23 mouse cellular contexts compared by ENCODE assay signal in genomic region chr2:121477491-121478266, GRCm38 (mm10). TPM values are rescaled to one million over a fixed set of nuclear protein-coding genes. Genes with fewer than 3 reads are reported as not detected.
"Had no signal": no experiment of that assay in that cellular context is flagged by ENCODE, and none has a peak within 500 bp of the region (broad histone marks: within the 10 kb centered on the region; RNA-seq: fewer than 3 reads in every experiment).

No protein-coding gene starts in this region.

- H3K4me3 ChIP-seq: heart, embryonic 10.5 days; heart, embryonic 12.5 days; hindbrain, embryonic 10.5 days; hindbrain, embryonic 12.5 days; intestine, embryonic 15.5 days; layer of hippocampus, adult 2 months; left cerebral cortex, adult 2 months; limb, embryonic 13.5 days; limb, embryonic 15.5 days; liver, embryonic 12.5 days had no signal

- H3K9me3 ChIP-seq: heart, embryonic 10.5 days; heart, embryonic 12.5 days; hindbrain, embryonic 10.5 days; hindbrain, embryonic 12.5 days; intestine, embryonic 15.5 days; limb, embryonic 13.5 days; limb, embryonic 15.5 days; liver, embryonic 12.5 days had no signal

- H3K4me1 ChIP-seq: heart, embryonic 10.5 days; hindbrain, embryonic 12.5 days; intestine, embryonic 15.5 days had no signal

- H3K27ac ChIP-seq: heart, embryonic 10.5 days; hindbrain, embryonic 10.5 days; hindbrain, embryonic 12.5 days; hindbrain, embryonic 14.5 days; intestine, embryonic 15.5 days; layer of hippocampus, adult 2 months; left cerebral cortex, adult 2 months; limb, embryonic 13.5 days; limb, embryonic 15.5 days; liver, embryonic 12.5 days; liver, embryonic 14.5 days had no signal

- DNase-seq: gastrocnemius, postnatal 14 days; heart, postnatal 10 days; heart, postnatal 4 days; kidney, adult 18-20 months; kidney, adult 8-10 months; kidney, postnatal 10 days; kidney, postnatal 25 days; kidney, postnatal 4 days had no signal

- H3K36me3 ChIP-seq: heart, embryonic 10.5 days; hindbrain, embryonic 10.5 days; hindbrain, embryonic 12.5 days; intestine, embryonic 15.5 days; limb, embryonic 13.5 days; limb, embryonic 15.5 days had no signal

- H3K27me3 ChIP-seq: heart, embryonic 12.5 days; hindbrain, embryonic 12.5 days; intestine, embryonic 15.5 days; limb, embryonic 13.5 days; limb, embryonic 15.5 days had no signal

RNA-seq across cellular contexts. Expression of gene Serinc4, which starts 21.1 kb away (rescaled TPM):
- total RNA-seq: gastrocnemius, adult 18-20 months; gastrocnemius, adult 8-10 months; gastrocnemius, postnatal 14 days; heart, postnatal 10 days; liver, adult 2 months had no signal
- polyA plus RNA-seq: liver, embryonic 12.5 days had no signal
